Mouse (Mus musculus) retina, postnatal 7 days (tissue): ENCODE measurements around the gene Foxi3.
A peak's percentile ranks its signal among the peaks of the same experiment; 100 is the strongest.

ENCODE experiments used
- DNase-seq: peaks from one replicate; pipeline ENCODE4 v3.0.0-alpha.2; 2012; ENCODE audit warnings: low read depth, low spot score

Gene Foxi3

GRCm38 (mm10) chr6:70986683-70987082 lies 30.4 kb downstream of the Foxi3 start:
- DNase-seq: peak; percentile 28

- no peak for DNase-seq
Measured at GRCm38 (mm10) chr6:70996123-70996723, 39.9 kb downstream of the Foxi3 start.

GRCm38 (mm10) chr6:71002656-71003055 lies 46.3 kb downstream of the Foxi3 start:
- DNase-seq: no peak

GRCm38 (mm10) chr6:71004161-71004560 lies 47.8 kb downstream of the Foxi3 start:
- DNase-seq: no peak
